Mouse (Mus musculus): ENCODE data around the gene Strbp. TPM values are rescaled to one million over a fixed set of nuclear protein-coding genes. Genes with fewer than 3 reads are reported as not detected.
"Not testable (repeated sequence)": the region's sequence is repeated elsewhere in the genome, so short reads cannot be mapped to it uniquely, and the experiment has no call there.

The Strbp gene
- total RNA-seq, 2 experiments from 2014 or later: 8.1 to 11.9 TPM

GRCm38 (mm10) chr2:37531639-37532038 lies 172.0 kb downstream of the Strbp start:
- ATAC-seq (replicated peaks; ENCODE audit: low FRiP score, poor library complexity, severe bottlenecking): no peak

DNA sequence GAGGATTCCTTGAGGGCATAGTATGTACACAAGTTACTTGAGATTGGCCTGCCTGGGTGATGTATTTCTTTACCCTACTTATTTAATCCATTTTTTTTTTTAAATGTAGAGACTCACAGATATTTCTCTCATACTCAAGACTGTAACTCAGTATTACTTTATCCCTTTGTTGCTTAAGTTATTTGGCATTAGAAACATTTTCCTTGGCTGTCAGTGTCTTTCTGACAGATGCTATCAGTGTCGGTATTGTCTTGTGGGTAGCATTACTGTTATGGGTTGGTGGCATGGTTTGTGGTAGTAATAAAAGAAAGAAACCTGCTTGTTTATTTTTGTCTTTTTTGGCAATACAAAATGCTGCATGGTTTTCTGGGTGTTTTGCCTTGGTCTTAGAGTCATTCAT lies 172.9 kb downstream of the Strbp start:
- ATAC-seq (replicated peaks; ENCODE audit: low FRiP score, poor library complexity, severe bottlenecking): no peak

GRCm38 (mm10) chr2:37529397-37529796 lies 174.3 kb downstream of the Strbp start:
- no peak for ATAC-seq (replicated peaks; ENCODE audit: low FRiP score, poor library complexity, severe bottlenecking)

- no peak for ATAC-seq (replicated peaks; ENCODE audit: low FRiP score, poor library complexity, severe bottlenecking)
These were observed 176.1 kb downstream of the Strbp start for GRCm38 (mm10) chr2:37527587-37527986.

- ATAC-seq (replicated peaks; ENCODE audit: low FRiP score, poor library complexity, severe bottlenecking): no peak
These were observed 184.4 kb downstream of the Strbp start for GRCm38 (mm10) chr2:37519286-37519640.

DNA sequence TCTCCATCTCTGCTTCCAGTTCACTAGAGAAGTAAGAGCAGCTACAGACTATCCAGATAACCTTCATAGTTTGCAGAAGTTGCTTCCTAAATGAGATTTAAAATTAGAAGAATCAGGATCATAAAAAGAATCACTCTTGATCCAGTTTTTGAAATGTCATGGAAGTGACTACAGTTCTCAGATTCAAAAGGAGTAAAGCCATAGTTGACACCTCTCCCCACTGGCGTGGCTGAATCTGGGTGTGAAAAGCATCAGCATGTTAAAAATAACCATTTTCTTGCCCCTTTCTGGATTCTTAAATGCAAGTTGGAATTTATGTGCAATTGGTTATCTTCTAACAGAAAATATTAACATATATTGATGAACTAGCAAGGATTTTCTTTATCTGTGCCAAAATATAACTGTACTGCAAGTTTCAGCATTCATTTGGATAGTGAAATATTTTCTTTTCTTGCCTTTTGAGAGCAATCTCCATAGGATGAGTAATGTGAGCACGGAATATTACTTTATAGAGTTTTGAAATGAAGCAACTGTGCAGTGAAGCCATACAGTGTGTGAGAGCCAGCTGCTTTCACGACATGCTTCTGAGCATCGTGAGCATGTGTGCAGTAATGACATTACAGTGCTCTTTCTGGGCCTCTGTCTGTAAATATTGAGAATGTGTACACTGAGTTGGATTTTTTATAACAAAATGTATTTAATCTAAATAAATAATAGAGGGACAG lies 184.9 kb downstream of the Strbp start:
- no peak for ATAC-seq (replicated peaks; ENCODE audit: low FRiP score, poor library complexity, severe bottlenecking)

GRCm38 (mm10) chr2:37516922-37517462 lies 186.7 kb downstream of the Strbp start:
- no peak for ATAC-seq (replicated peaks; ENCODE audit: low FRiP score, poor library complexity, severe bottlenecking)

DNA sequence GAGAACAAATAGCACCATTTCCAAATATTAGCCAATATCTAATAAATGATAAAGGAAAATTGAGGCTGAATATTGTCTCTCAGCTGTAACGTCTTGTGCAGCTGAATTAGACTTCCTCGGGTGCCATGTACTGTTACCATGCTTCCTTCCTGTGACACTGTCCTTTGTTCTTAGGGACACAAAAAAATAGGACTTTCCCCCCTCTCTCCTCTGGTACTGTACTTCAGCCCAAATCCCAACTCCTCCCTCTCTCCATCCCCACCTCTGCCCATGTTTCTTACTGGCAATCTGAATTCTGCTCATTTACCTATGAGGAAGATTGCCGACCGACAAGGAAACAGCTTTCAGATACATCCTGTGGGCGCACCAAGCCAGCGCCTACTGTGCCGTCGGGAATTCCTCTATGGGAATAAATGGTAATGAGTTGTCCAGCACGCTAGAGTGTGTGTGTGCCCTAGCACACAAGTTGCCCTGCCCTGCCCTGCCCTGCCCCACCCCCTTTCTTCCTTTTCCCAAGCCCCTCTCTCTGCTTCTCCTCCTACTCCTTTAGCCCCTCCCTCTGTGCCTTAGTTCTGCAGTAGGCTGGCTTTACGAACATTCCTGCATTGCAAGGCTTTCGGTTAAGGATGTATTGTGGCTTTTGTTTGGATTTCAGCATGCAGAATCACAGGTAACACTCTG lies 187.5 kb downstream of the Strbp start, which contains the start of gene Gpr21:
Gpr21 (plus strand) TSS at position 303 of the 681 bp plus-strand sequence.
- ATAC-seq (replicated peaks; ENCODE audit: low FRiP score, poor library complexity, severe bottlenecking): no peak

- no peak for ATAC-seq (replicated peaks; ENCODE audit: low FRiP score, poor library complexity, severe bottlenecking)
These were observed 192.3 kb downstream of the Strbp start for GRCm38 (mm10) chr2:37511134-37511901.

GRCm38 (mm10) chr2:37505856-37506255 lies 197.8 kb downstream of the Strbp start:
- not testable (repeated sequence) for ATAC-seq (replicated peaks; ENCODE audit: low FRiP score, poor library complexity, severe bottlenecking)

- no peak for ATAC-seq (replicated peaks; ENCODE audit: low FRiP score, poor library complexity, severe bottlenecking)
These were observed 206.3 kb downstream of the Strbp start for GRCm38 (mm10) chr2:37497321-37497720.

DNA sequence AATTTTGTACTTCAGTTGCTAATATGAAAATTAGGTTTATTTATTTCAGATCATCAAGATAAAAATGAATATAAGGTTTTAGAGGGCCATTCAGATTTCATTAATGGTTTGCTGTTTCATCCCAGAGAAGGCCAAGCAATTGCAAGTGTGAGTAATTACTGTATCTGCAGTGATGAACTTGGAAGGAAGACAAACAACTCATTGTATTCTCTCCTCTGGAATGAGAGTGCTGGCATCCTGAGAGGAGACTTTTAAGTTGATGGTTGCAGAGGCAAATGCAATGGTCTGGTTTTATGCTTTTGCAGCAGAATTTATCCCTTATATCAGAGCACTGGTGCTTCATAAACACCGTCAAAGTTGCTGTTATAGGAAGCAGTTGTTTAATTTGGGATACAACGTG lies 214.7 kb downstream of the Strbp start:
- ATAC-seq (replicated peaks; ENCODE audit: low FRiP score, poor library complexity, severe bottlenecking): no peak

GRCm38 (mm10) chr2:37486408-37486807 lies 217.3 kb downstream of the Strbp start:
- ATAC-seq (replicated peaks; ENCODE audit: low FRiP score, poor library complexity, severe bottlenecking): no peak

GRCm38 (mm10) chr2:37485370-37485769 lies 218.3 kb downstream of the Strbp start:
- ATAC-seq (replicated peaks; ENCODE audit: low FRiP score, poor library complexity, severe bottlenecking): peak; percentile 66

- no peak for ATAC-seq (replicated peaks; ENCODE audit: low FRiP score, poor library complexity, severe bottlenecking)
These were observed 219.5 kb downstream of the Strbp start for GRCm38 (mm10) chr2:37484165-37484564.

DNA sequence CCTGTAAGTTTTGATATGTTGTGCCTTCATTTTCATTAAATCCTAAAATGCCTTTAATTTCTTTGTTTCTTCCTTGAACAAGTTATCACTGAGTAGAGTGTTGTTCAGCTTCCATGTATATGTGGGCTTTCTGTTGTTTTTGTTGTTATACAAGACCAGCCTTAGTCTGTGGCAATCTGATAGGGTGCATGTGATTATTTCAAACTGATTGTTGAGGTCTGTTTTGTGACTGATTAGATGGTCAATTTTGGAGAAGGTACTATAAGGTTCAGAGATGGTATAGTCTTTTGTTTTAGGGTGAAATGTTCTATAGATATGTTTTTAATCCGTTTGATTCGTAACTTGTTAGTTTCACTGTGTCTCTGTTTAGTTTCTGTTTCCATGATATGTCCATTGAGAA lies 223.6 kb downstream of the Strbp start:
- ATAC-seq (replicated peaks; ENCODE audit: low FRiP score, poor library complexity, severe bottlenecking): no peak

DNA sequence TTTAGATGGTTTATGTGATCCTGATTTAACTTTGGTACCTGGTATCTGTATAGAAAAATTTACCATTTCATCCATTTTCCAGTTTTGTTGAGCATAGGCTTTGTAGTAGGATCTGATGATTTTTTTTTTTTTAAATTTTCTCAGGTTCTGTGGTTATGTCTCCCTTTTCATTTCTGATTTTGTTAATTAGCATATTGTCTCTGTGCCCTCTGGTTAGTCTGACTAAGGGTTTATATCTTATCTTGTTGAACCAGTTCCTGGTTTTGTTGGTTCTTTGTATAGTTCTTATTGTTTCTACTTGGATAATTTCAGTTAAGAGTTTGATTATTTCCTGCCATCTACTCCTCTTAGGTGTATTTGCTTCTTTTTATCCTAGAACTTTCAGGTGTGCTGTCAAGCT lies 224.1 kb downstream of the Strbp start:
- ATAC-seq (replicated peaks; ENCODE audit: low FRiP score, poor library complexity, severe bottlenecking): no peak

DNA sequence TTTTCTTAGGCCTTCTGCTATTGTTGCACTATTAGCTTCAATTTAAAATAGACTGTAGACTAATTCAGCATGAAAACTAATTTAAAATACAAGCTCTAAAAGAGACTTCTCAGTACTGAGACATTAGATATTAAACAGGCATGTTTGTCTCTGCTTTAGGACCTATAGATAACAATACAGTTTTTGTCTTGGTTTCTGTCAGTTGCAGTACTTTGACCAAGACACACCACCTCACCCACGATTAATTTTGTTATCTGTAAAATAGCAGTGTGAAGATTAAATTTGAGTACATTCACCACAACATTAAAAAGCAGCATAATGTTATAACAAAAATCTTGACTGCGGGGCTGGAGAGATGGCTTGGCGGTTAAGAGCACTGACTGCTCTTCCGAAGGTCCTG lies 237.4 kb downstream of the Strbp start:
- no peak for ATAC-seq (replicated peaks; ENCODE audit: low FRiP score, poor library complexity, severe bottlenecking)

- no peak for ATAC-seq (replicated peaks; ENCODE audit: low FRiP score, poor library complexity, severe bottlenecking)
These were observed 243.0 kb downstream of the Strbp start for GRCm38 (mm10) chr2:37460707-37461106.

- ATAC-seq (replicated peaks; ENCODE audit: low FRiP score, poor library complexity, severe bottlenecking): 0 out of 2 replicates have a peak, but pooled peaks have one; percentile 4
These were observed 251.3 kb downstream of the Strbp start for GRCm38 (mm10) chr2:37452376-37452760.

All from erythroblast, adult 5-6 weeks (primary cell).